Comparison of ENCODE assay signal across 10 mouse cellular contexts in genomic region chr2:16483943-16484342, GRCm38 (mm10).
A peak's percentile ranks its signal among the peaks of the same experiment; 100 is the strongest.
DNase-seq lines count a peak whose midpoint lies in the region; ATAC-seq and TF ChIP-seq lines count a peak whose summit lies in the region.
"Had no signal": no experiment of that assay in that cellular context is flagged by ENCODE, and none has a peak within 500 bp of the region (broad histone marks: within the 10 kb centered on the region; RNA-seq: fewer than 3 reads in every experiment).

No protein-coding gene starts in this region.

- H3K9me3 ChIP-seq in forebrain, embryonic 16.5 days (ENCODE audit: control insufficient read depth, low read length) = no peaks in the 10 kb centered on the region
- H3K9me3 ChIP-seq in heart, embryonic 11.5 days (replicated peaks; ENCODE audit: control insufficient read depth, low read length) = no peaks in the 10 kb centered on the region

- DNase-seq in embryo, embryonic 10 days (ENCODE audit: low spot score) = peak; percentile 51
- no peak for DNase-seq in embryo, embryonic 9.5 days (ENCODE audit: extremely low spot score)
- peak; percentile 41 for DNase-seq in brain, embryonic 14.5 days (ENCODE audit: low read depth)
- DNase-seq in mesoderm, embryonic 11.5 days (ENCODE audit: low read depth, low spot score) = peak; percentile 50
- no peak for DNase-seq in lung, adult 18-20 months
- no peak for DNase-seq in lung, postnatal 36 days
- DNase-seq: heart, postnatal 14 days; kidney, postnatal 36 days had no signal

- H3K9ac ChIP-seq in forebrain, embryonic 16.5 days (replicated peaks; ENCODE audit: low read depth, low read length) = no peak overlapping the region
- H3K9ac ChIP-seq in heart, embryonic 11.5 days (ENCODE audit: low read depth, low read length) = no peak overlapping the region

- TF ChIP-seq POLR2A in brain, embryonic 14.5 days (IDR thresholded peaks at IDR 0.05; ENCODE audit: borderline replicate concordance, extremely low read depth, insufficient read depth, insufficient read length, poor library complexity, severe bottlenecking) = no peak

- TF ChIP-seq CTCF in brain, embryonic 14.5 days (IDR thresholded peaks at IDR 0.05; ENCODE audit: borderline replicate concordance, extremely low read depth, insufficient read depth, insufficient read length) = no peak

- no peak overlapping the region for H3K27ac ChIP-seq in forebrain, embryonic 16.5 days (ENCODE audit: low read length)
- no peak overlapping the region for H3K27ac ChIP-seq in heart, embryonic 11.5 days (ENCODE audit: low read depth, low read length)

- H3K4me3 ChIP-seq in forebrain, embryonic 16.5 days (replicated peaks; ENCODE audit: low read length) = no peak overlapping the region
- H3K4me3 ChIP-seq in heart, embryonic 11.5 days (ENCODE audit: low read depth, low read length) = no peak overlapping the region

- H3K27me3 ChIP-seq in forebrain, embryonic 16.5 days (replicated peaks; ENCODE audit: control insufficient read depth, insufficient read depth, low read length) = no peaks in the 10 kb centered on the region
- no peaks in the 10 kb centered on the region for H3K27me3 ChIP-seq in heart, embryonic 11.5 days (ENCODE audit: control insufficient read depth, insufficient read depth, low read length)

- ATAC-seq in forebrain, embryonic 16.5 days = peak; percentile 52
- no peak for ATAC-seq in heart, embryonic 11.5 days (replicated peaks; ENCODE audit: insufficient number of reproducible peaks, low FRiP score, low TSS enrichment)

- no peaks in the 10 kb centered on the region for H3K36me3 ChIP-seq in forebrain, embryonic 16.5 days (ENCODE audit: control insufficient read depth, insufficient read depth)
- H3K36me3 ChIP-seq in heart, embryonic 11.5 days (ENCODE audit: control insufficient read depth, insufficient read depth, low read length) = no peaks in the 10 kb centered on the region

- no peaks in the 10 kb centered on the region for H3K4me1 ChIP-seq in forebrain, embryonic 16.5 days (replicated peaks; ENCODE audit: control insufficient read depth, insufficient read depth, low read length)
- H3K4me1 ChIP-seq in heart, embryonic 11.5 days (ENCODE audit: control insufficient read depth, insufficient read depth, low read length) = no peaks in the 10 kb centered on the region

- WGBS in forebrain, embryonic 16.5 days = 87% methylated on average over 2 of the region's 2 CpGs
- 76% methylated on average over 2 of the region's 2 CpGs for WGBS in heart, embryonic 11.5 days (ENCODE audit: insufficient replicate concordance)

- no peak overlapping the region for H3K4me2 ChIP-seq in forebrain, embryonic 16.5 days (ENCODE audit: low read length)
- H3K4me2 ChIP-seq in heart, embryonic 11.5 days = no peak overlapping the region

Comparison
In these comparisons a context has a peak if more than half of its experiments do, and no peak if none do; other contexts are left out.
1. DNase-seq: peak in embryo, embryonic 10 days (single experiment), brain, embryonic 14.5 days (single experiment) and mesoderm, embryonic 11.5 days (single experiment); none in embryo, embryonic 9.5 days (single experiment), lung, adult 18-20 months (0 of 2) and lung, postnatal 36 days (single experiment).